Mouse (Mus musculus) myocyte (in vitro differentiated cells): Measurements from ENCODE around the gene Arhgef38. TPM values are rescaled to one million over a fixed set of nuclear protein-coding genes. Genes with fewer than 3 reads are reported as not detected.

Experiments
- H3K27me3 ChIP-seq: one replicate; pipeline ENCODE4 v1.6.1; 2011; ENCODE audit not compliant: control insufficient read depth, insufficient read depth, insufficient read length
- H3K36me3 ChIP-seq: one replicate; pipeline ENCODE4 v1.6.1; 2011; ENCODE audit not compliant: control insufficient read depth, insufficient read depth
- H3K4me2 ChIP-seq: one replicate; pipeline ENCODE4 v1.6.1; 2011; ENCODE audit warnings: low read depth, control low read depth
- H3K4me3 ChIP-seq: one replicate; pipeline ENCODE4 v1.5.1; 2011; ENCODE audit warnings: mild to moderate bottlenecking, control low read depth, moderate library complexity
- H3K79me2 ChIP-seq: one replicate; pipeline ENCODE4 v1.6.1; 2011; ENCODE audit not compliant: control insufficient read depth, insufficient read depth
- H3ac ChIP-seq: one replicate; pipeline ENCODE4 v1.6.1; 2011; ENCODE audit not compliant: control insufficient read depth, insufficient read length
- CEBPB ChIP-seq: IDR thresholded peaks from 2 replicates; pipeline ENCODE4 v1.6.1; 2011; ENCODE audit warnings: mild to moderate bottlenecking, moderate library complexity; ENCODE audit not compliant: poor library complexity, insufficient read depth, severe bottlenecking
- E2F4 ChIP-seq: IDR thresholded peaks from one replicate; pipeline ENCODE4 v1.6.1; 2011; ENCODE audit warnings: mild to moderate bottlenecking, control low read depth, moderate library complexity; ENCODE audit not compliant: insufficient read depth
- MAX ChIP-seq: IDR thresholded peaks from one replicate; pipeline ENCODE4 v1.6.1; 2011; ENCODE audit warnings: low read depth, mild to moderate bottlenecking, control low read depth
- MYOD1 ChIP-seq, 3 experiments: IDR thresholded peaks; one replicate each; pipeline ENCODE4 v1.6.1; 2011; ENCODE audit warnings: control low read depth in 2 of 3, low read depth in 2 of 3, mild to moderate bottlenecking in 2 of 3, moderate library complexity in 1 of 3; ENCODE audit not compliant: insufficient read length in 2 of 3, control insufficient read depth in 1 of 3
- MYOG ChIP-seq, 3 experiments: IDR thresholded peaks; one replicate each; pipeline ENCODE4 v1.6.1; 2011; ENCODE audit warnings: control low read depth in 2 of 3, low read depth in 2 of 3, mild to moderate bottlenecking in 2 of 3; ENCODE audit not compliant: insufficient read length in 2 of 3, control insufficient read depth in 1 of 3, insufficient read depth in 1 of 3
- POLR2A ChIP-seq: IDR thresholded peaks from one replicate; pipeline ENCODE4 v1.6.1; 2011; ENCODE audit warnings: low read depth, mild to moderate bottlenecking, control low read depth, moderate library complexity; ENCODE audit not compliant: insufficient read length
- POLR2AphosphoS2 ChIP-seq: IDR thresholded peaks from one replicate; pipeline ENCODE4 v1.6.1; 2011; ENCODE audit warnings: low read depth, control low read depth; ENCODE audit not compliant: insufficient read length
- REST ChIP-seq: IDR thresholded peaks from one replicate; pipeline ENCODE4 v1.6.1; 2011; ENCODE audit warnings: mild to moderate bottlenecking, control low read depth, moderate library complexity; ENCODE audit not compliant: insufficient read depth, insufficient read length
- SRF ChIP-seq: IDR thresholded peaks from one replicate; pipeline ENCODE4 v1.6.1; 2011; ENCODE audit warnings: low read depth; ENCODE audit not compliant: control insufficient read depth, insufficient read length
- TCF12 ChIP-seq: IDR thresholded peaks from one replicate; pipeline ENCODE4 v1.6.1; 2011; ENCODE audit warnings: mild to moderate bottlenecking, control low read depth; ENCODE audit not compliant: poor library complexity, insufficient read depth, severe bottlenecking
- TCF3 ChIP-seq: IDR thresholded peaks from one replicate; pipeline ENCODE4 v1.6.1; 2011; ENCODE audit warnings: low read depth, control low read depth; ENCODE audit not compliant: insufficient read length
- USF1 ChIP-seq: IDR thresholded peaks from one replicate; pipeline ENCODE4 v1.6.1; 2011; ENCODE audit warnings: low read depth, mild to moderate bottlenecking, control low read depth, moderate library complexity
- polyA plus RNA-seq: library from polyadenylated mRNA; unstranded; fragments of >200 nt; fragmentation: generic; extraction: Trizol; gene quantifications from one replicate; pipeline ENCODE4 v1.2.1, GENCODE M21; 2012; ENCODE audit warnings: missing spikeins

Arhgef38 gene
- polyA plus RNA-seq, 1 experiment: not detected

GRCm38 (mm10) chr3:133113281-133113680 is 121.5 kb downstream of the Arhgef38 start:
- Histone ChIP-seq H3ac (no peak overlapping the region), H3K36me3 (peaks cover 14% of the 10 kb centered on the region), H3K4me2 (no peak overlapping the region), H3K4me3 (no peak overlapping the region), H3K27me3 (no peaks in the 10 kb centered on the region), H3K79me2 (no peaks in the 10 kb centered on the region)
- TF ChIP-seq SRF: no peak
- TF ChIP-seq CEBPB: no peak
- TF ChIP-seq REST: no peak
- TF ChIP-seq TCF3: no peak
- no peak for TF ChIP-seq POLR2AphosphoS2
- TF ChIP-seq MAX: no peak
- no peak for TF ChIP-seq TCF12
- TF ChIP-seq POLR2A: no peak
- no peak for TF ChIP-seq E2F4
- no peak for TF ChIP-seq MYOG (IDR thresholded peaks at IDR 0.05; ENCODE audit: control insufficient read depth in 1 of 3, insufficient read depth in 1 of 3, insufficient read length in 2 of 3, low read depth in 2 of 3)
- no peak for TF ChIP-seq MYOD1 (IDR thresholded peaks at IDR 0.05; ENCODE audit: control insufficient read depth in 1 of 3, insufficient read length in 2 of 3, low read depth in 2 of 3)
- TF ChIP-seq USF1: no peak

GRCm38 (mm10) chr3:133111741-133112140 is 123.0 kb downstream of the Arhgef38 start:
- no peak overlapping the region for H3ac ChIP-seq

GRCm38 (mm10) chr3:133109844-133110243 is 124.9 kb downstream of the Arhgef38 start:
- Histone ChIP-seq H3K4me2 (no peak overlapping the region), H3ac (no peak overlapping the region), H3K36me3 (peaks cover 46% of the 10 kb centered on the region), H3K4me3 (no peak overlapping the region), H3K27me3 (no peaks in the 10 kb centered on the region), H3K79me2 (no peaks in the 10 kb centered on the region)
- TF ChIP-seq POLR2AphosphoS2 (no peak), E2F4 (no peak), USF1 (no peak), TCF3 (no peak), POLR2A (no peak), MAX (no peak), CEBPB (no peak), MYOG (IDR thresholded peaks at IDR 0.05; ENCODE audit: control insufficient read depth in 1 of 3, insufficient read depth in 1 of 3, insufficient read length in 2 of 3, low read depth in 2 of 3) (no peak), MYOD1 (IDR thresholded peaks at IDR 0.05; ENCODE audit: control insufficient read depth in 1 of 3, insufficient read length in 2 of 3, low read depth in 2 of 3) (no peak), REST (no peak), SRF (no peak), TCF12 (no peak)

More at GRCm38 (mm10) chr3:133111741-133112140, 123.0 kb downstream of the Arhgef38 start:
- Histone ChIP-seq H3K4me2 (no peak overlapping the region), H3K27me3 (no peaks in the 10 kb centered on the region), H3K79me2 (no peaks in the 10 kb centered on the region), H3K4me3 (no peak overlapping the region), H3K36me3 (peaks cover 30% of the 10 kb centered on the region)
- TF ChIP-seq USF1 (no peak), REST (no peak), TCF12 (no peak), MAX (no peak), CEBPB (no peak), MYOD1 (IDR thresholded peaks at IDR 0.05; ENCODE audit: control insufficient read depth in 1 of 3, insufficient read length in 2 of 3, low read depth in 2 of 3) (no peak), SRF (no peak), E2F4 (no peak), TCF3 (no peak), POLR2A (no peak), MYOG (IDR thresholded peaks at IDR 0.05; ENCODE audit: control insufficient read depth in 1 of 3, insufficient read depth in 1 of 3, insufficient read length in 2 of 3, low read depth in 2 of 3) (no peak), POLR2AphosphoS2 (no peak)

- TF ChIP-seq TCF12: no peak
- no peak for TF ChIP-seq MAX
- TF ChIP-seq MYOD1 (IDR thresholded peaks at IDR 0.05; ENCODE audit: control insufficient read depth in 1 of 3, insufficient read length in 2 of 3, low read depth in 2 of 3): no peak
- no peak for TF ChIP-seq E2F4
- TF ChIP-seq TCF3: no peak
- no peak for TF ChIP-seq POLR2A
- TF ChIP-seq MYOG (IDR thresholded peaks at IDR 0.05; ENCODE audit: control insufficient read depth in 1 of 3, insufficient read depth in 1 of 3, insufficient read length in 2 of 3, low read depth in 2 of 3): no peak
- no peak for TF ChIP-seq CEBPB
- TF ChIP-seq POLR2AphosphoS2: no peak
- TF ChIP-seq REST: no peak
- no peak for TF ChIP-seq SRF
- no peak for TF ChIP-seq USF1
- Histone ChIP-seq H3ac (no peak overlapping the region), H3K27me3 (no peaks in the 10 kb centered on the region), H3K4me3 (no peak overlapping the region), H3K36me3 (peaks cover 53% of the 10 kb centered on the region), H3K4me2 (no peak overlapping the region), H3K79me2 (no peaks in the 10 kb centered on the region)
Measured at GRCm38 (mm10) chr3:133108731-133109130, 126.0 kb downstream of the Arhgef38 start.

GRCm38 (mm10) chr3:133104436-133104835 is 130.3 kb downstream of the Arhgef38 start:
- H3K27me3 ChIP-seq: no peaks in the 10 kb centered on the region
- no peaks in the 10 kb centered on the region for H3K79me2 ChIP-seq
- no peak overlapping the region for H3ac ChIP-seq
- no peak for TF ChIP-seq POLR2AphosphoS2
- no peak for TF ChIP-seq POLR2A
- TF ChIP-seq REST: no peak
- TF ChIP-seq SRF: no peak
- TF ChIP-seq USF1: no peak
- no peak for TF ChIP-seq MAX
- no peak for TF ChIP-seq CEBPB
- TF ChIP-seq TCF3: no peak
- TF ChIP-seq MYOG (IDR thresholded peaks at IDR 0.05; ENCODE audit: control insufficient read depth in 1 of 3, insufficient read depth in 1 of 3, insufficient read length in 2 of 3, low read depth in 2 of 3): no peak
- TF ChIP-seq TCF12: no peak
- TF ChIP-seq E2F4: no peak
- H3K4me3 ChIP-seq: no peak overlapping the region
- peaks cover 76% of the 10 kb centered on the region for H3K36me3 ChIP-seq
- H3K4me2 ChIP-seq: no peak overlapping the region
